Mouse (Mus musculus) megakaryocyte, embryonic 14.5 days (primary cell): ENCODE measurements around the gene Apopt1. TPM values are rescaled to one million over a fixed set of nuclear protein-coding genes. Genes with fewer than 3 reads are reported as not detected.
"Not testable (repeated sequence)": the region's sequence is repeated elsewhere in the genome, so short reads cannot be mapped to it uniquely, and the experiment has no call there.

Experiments
- H3K27me3 ChIP-seq: replicated peaks from 2 replicates; pipeline ENCODE3; 2012; ENCODE audit warnings: inconsistent platforms
- H3K36me3 ChIP-seq: replicated peaks from 2 replicates; pipeline ENCODE3; 2012; ENCODE audit warnings: low read length, inconsistent platforms, mixed read lengths
- H3K4me1 ChIP-seq: 2 replicates; pipeline ENCODE4 v1.6.1; 2012; ENCODE audit warnings: inconsistent platforms
- H3K4me3 ChIP-seq: replicated peaks from 2 replicates; pipeline ENCODE3; 2012; ENCODE audit warnings: moderate library complexity, mild to moderate bottlenecking, inconsistent platforms
- H3K9me3 ChIP-seq: 2 replicates; pipeline ENCODE4 v1.6.1; 2012; ENCODE audit warnings: inconsistent platforms
- FLI1 ChIP-seq: IDR thresholded peaks from 2 replicates; pipeline ENCODE4 v1.6.1; 2012; ENCODE audit warnings: low read length, inconsistent platforms, mixed read lengths
- GATA1 ChIP-seq: IDR thresholded peaks from 3 replicates; pipeline ENCODE4 v1.6.1; 2012; ENCODE audit warnings: mixed read lengths, low read length, inconsistent platforms, borderline replicate concordance
- polyA plus RNA-seq: library from polyadenylated mRNA; stranded (reverse); fragments of >175 nt; gene quantifications from 2 replicates; pipeline ENCODE4 v1.2.3, GENCODE M21; 2012; ENCODE audit warnings: low replicate concordance; ENCODE audit not compliant: insufficient read depth

The Apopt1 gene
- polyA plus RNA-seq, 1 experiment = 126 TPM

DNA sequence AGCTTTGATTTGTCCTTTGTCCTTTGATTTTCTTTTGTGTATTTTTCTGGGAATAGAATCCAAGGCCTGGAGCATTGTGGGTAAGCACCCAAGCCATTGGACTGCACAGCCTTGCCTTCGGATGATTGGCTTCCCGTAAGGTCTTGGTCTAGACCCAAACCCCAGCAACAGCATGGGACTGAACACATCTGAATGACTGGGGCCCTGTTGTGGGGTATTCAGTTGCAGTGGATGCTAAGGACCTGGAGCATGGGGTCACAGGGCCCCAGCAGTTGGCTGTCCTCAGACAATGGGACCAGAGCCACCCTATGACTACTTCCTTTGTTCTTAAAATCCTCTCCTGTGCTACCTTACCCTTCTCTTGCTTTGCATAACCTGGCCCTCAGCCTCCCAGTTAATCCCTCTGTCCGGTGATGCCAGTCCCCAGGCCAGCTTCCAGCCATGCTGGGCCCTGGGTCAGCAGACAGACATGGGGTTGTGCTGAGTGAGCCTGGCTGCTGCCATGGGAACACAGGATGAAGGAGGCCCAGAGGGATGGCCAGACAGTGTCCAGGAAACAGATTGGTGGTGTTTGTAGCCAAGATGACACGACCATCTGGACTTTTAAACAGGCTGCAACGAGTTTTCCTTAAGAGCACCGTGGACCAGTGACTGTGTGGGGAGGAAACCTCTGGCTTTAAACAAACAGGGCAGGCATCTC, 11.7 kb downstream of the Apopt1 start:
- Histone ChIP-seq H3K27me3 (no peaks in the 10 kb centered on the region), H3K9me3 (no peaks in the 10 kb centered on the region), H3K36me3 (peaks cover 74% of the 10 kb centered on the region), H3K4me1 (peaks cover 30% of the 10 kb centered on the region), H3K4me3 (no peak overlapping the region)
- TF ChIP-seq GATA1 (no peak), FLI1 (no peak)

DNA sequence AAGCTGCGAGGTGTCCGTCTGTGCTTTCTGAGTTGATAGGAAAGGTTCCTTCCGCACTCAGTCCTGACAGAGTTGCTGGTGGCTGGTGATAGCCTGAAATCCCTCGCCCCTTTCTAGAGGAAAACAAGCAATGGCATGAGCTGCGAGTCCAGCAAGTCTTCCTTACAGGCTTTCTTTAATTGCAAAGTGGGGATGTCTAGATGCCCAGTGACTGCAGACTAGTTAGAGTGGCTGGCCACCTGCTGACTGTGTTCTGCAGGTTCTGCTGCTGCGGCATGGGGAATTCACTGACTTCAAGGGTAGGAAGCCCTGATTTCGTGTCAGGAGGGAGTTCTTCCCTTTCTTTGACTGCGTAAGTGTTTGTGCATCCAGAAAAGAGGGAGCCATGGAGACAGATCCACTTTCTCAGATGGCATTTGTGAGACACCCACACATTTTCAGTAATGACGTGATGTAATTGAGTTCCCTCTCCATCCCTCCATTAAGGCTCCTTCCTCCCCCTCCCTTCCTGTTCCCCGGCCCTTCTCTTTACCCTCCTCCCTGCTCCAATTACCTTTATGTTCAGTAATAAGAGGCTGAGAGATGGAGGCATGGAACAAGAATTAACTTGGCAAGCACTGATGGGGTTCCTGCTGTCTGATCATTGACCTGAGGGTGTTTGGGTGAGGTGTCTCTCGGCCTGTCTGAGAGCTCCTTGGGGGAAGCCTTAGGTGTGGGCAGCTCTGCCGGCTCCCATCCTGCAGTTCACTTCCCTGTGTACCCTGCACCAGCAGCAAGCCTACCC, 12.5 kb downstream of the Apopt1 start:
- peaks cover 30% of the 10 kb centered on the region for H3K4me1 ChIP-seq
- H3K4me3 ChIP-seq = no peak overlapping the region
- H3K27me3 ChIP-seq = no peaks in the 10 kb centered on the region
- H3K9me3 ChIP-seq = no peaks in the 10 kb centered on the region
- TF ChIP-seq GATA1 (no peak), FLI1 (no peak)
- H3K36me3 ChIP-seq = peaks cover 71% of the 10 kb centered on the region

DNA sequence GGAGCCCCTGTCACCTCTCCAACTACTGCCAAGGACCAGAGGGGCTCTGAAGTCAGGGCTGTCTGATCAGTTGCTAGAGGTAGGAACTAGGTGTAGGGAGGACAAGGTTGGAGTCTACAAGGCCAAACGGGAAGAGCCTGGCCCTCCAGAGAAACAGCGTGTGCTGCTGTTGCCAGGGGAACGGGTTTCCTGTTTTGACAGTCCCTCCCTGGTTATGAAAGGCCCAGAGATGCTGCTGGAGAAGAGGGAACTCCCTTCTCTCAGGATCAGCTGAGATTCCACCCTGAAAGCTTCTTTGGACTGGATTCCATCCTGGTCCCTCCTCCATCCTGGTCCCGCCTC, 13.0 kb downstream of the Apopt1 start:
- no peaks in the 10 kb centered on the region for H3K9me3 ChIP-seq
- H3K4me3 ChIP-seq = no peak overlapping the region
- H3K4me1 ChIP-seq = peaks cover 30% of the 10 kb centered on the region
- TF ChIP-seq GATA1 = no peak
- TF ChIP-seq FLI1 = no peak
- peaks cover 73% of the 10 kb centered on the region for H3K36me3 ChIP-seq
- no peaks in the 10 kb centered on the region for H3K27me3 ChIP-seq

- peaks cover 74% of the 10 kb centered on the region for H3K36me3 ChIP-seq
- TF ChIP-seq GATA1 (no peak), FLI1 (no peak)
- H3K4me3 ChIP-seq = no peak overlapping the region
- no peaks in the 10 kb centered on the region for H3K9me3 ChIP-seq
- peaks cover 44% of the 10 kb centered on the region for H3K4me1 ChIP-seq
- H3K27me3 ChIP-seq = no peaks in the 10 kb centered on the region
Measured at GRCm38 (mm10) chr12:111727956-111728355, 14.9 kb downstream of the Apopt1 start.

GRCm38 (mm10) chr12:111731822-111732807, 19.1 kb downstream of the Apopt1 start:
- peaks cover 65% of the 10 kb centered on the region for H3K36me3 ChIP-seq

GRCm38 (mm10) chr12:111732921-111733320, 19.9 kb downstream of the Apopt1 start:
- TF ChIP-seq FLI1 = no peak
- no peak for TF ChIP-seq GATA1
- peaks cover 59% of the 10 kb centered on the region for H3K36me3 ChIP-seq
- H3K9me3 ChIP-seq = no peaks in the 10 kb centered on the region

More at GRCm38 (mm10) chr12:111731822-111732807, 19.1 kb downstream of the Apopt1 start:
- H3K4me1 ChIP-seq = peaks cover 45% of the 10 kb centered on the region
- H3K9me3 ChIP-seq = no peaks in the 10 kb centered on the region
- H3K27me3 ChIP-seq = no peaks in the 10 kb centered on the region
- H3K4me3 ChIP-seq = peak overlapping the region; percentile 89
- TF ChIP-seq GATA1 (no peak), FLI1 (no peak)

DNA sequence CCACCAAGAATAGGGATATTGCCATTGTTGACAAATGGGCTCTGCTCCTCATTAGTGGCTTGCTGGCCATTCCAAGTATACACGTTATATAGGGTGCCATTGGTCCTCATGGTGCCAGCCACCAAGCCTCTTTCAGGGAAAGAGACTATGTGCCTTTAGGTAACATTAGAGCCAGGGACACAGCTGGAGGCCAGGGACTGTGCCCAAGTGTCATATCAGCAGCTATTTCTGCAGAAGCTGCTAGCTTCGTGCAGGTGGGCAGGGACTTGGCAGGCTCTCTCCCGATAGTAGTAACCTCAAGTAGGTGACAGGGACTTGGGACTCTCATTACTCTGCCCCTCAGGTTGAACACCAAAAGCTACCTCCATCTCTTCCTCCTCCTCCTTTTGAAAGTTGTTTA, 21.9 kb downstream of the Apopt1 start:
- Histone ChIP-seq H3K36me3 (peaks cover 44% of the 10 kb centered on the region), H3K4me1 (peaks cover 40% of the 10 kb centered on the region), H3K27me3 (no peaks in the 10 kb centered on the region), H3K4me3 (no peak overlapping the region), H3K9me3 (no peaks in the 10 kb centered on the region)
- TF ChIP-seq GATA1 = no peak
- TF ChIP-seq FLI1 = no peak

More at GRCm38 (mm10) chr12:111732921-111733320, 19.9 kb downstream of the Apopt1 start:
- H3K27me3 ChIP-seq = no peaks in the 10 kb centered on the region
- H3K4me3 ChIP-seq = peak overlapping the region; percentile 89
- peaks cover 40% of the 10 kb centered on the region for H3K4me1 ChIP-seq

DNA sequence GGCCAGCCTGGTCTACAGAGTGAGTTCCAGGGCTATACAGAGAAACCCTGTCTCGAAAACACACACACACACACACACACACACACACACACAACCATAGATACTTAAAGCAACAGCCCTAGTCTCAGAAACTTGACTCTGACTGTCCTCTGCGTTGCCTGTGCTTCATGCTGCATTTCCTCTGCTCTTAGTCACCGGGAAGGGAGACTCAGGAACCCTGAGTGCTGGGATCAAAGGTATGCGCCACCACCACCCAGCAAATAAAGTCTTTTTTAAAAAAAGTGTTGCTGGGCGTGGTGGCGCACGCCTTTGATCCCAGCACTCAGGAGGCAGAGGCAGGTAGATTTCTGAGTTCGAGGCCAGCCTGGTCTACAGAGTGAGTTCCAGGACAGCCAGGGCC, 23.6 kb downstream of the Apopt1 start:
- Histone ChIP-seq H3K36me3 (peaks cover 37% of the 10 kb centered on the region), H3K4me1 (peaks cover 48% of the 10 kb centered on the region)
- not testable (repeated sequence) for H3K27me3 ChIP-seq, H3K9me3 ChIP-seq, H3K4me3 ChIP-seq

DNA sequence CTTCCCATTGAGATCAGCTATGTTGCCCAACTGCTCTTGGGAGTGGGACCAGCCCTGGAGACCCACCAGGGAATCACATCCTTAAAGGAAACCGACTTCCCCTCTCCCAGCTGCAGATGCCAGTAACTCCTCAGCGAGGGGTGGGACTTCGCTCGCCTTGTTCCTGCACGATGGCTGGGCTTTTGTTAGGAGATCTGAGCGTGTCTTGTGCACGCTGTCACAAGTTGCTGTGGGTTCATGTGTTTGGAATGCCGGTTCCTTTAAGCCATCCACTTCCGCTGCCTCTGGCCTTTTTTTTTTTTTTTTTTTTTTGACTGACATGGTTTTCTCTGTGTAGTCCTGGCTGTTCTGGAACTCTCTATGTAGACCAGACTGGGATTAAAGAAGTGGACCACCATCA, 24.3 kb downstream of the Apopt1 start:
- TF ChIP-seq FLI1 (no peak), GATA1 (no peak)
- H3K4me1 ChIP-seq = peaks cover 41% of the 10 kb centered on the region
- peaks cover 33% of the 10 kb centered on the region for H3K36me3 ChIP-seq
- H3K27me3 ChIP-seq = no peaks in the 10 kb centered on the region
- no peaks in the 10 kb centered on the region for H3K9me3 ChIP-seq
- H3K4me3 ChIP-seq = no peak overlapping the region

DNA sequence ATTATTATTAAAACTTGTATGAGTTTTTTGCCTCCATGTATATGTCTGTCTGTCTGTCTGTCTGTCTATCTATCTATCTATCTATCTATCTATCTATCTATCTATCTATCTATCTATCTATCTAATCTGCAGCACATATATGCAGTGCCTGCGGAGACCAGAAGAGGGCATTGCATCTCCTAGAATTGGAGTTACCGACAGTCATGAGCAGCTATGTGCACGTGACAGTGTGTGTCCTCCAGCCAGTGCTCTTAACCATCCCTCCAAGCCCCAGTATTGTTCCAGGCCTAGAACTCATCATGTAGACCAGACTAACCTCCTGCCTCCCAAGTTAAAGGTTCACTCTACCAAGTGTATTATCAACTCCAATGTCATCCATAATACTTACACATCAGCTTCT, 25.7 kb downstream of the Apopt1 start:
- H3K36me3 ChIP-seq = peaks cover 27% of the 10 kb centered on the region
- TF ChIP-seq GATA1 = no peak
- TF ChIP-seq FLI1 = no peak
- no peak overlapping the region for H3K4me3 ChIP-seq

More for the DNA sequence above, 25.7 kb downstream of the Apopt1 start:
- Histone ChIP-seq H3K27me3 (no peaks in the 10 kb centered on the region), H3K4me1 (peaks cover 36% of the 10 kb centered on the region), H3K9me3 (no peaks in the 10 kb centered on the region)
